Mouse (Mus musculus) MEL-GATA-1-ER (cell line): ENCODE data around the gene Mdga1.

Experiments
- DNase-seq: peaks from one replicate; pipeline ENCODE4 v3.0.0-alpha.2; 2012; ENCODE audit warnings: low read depth; ENCODE audit errors: extremely low read depth

The Mdga1 gene

DNA sequence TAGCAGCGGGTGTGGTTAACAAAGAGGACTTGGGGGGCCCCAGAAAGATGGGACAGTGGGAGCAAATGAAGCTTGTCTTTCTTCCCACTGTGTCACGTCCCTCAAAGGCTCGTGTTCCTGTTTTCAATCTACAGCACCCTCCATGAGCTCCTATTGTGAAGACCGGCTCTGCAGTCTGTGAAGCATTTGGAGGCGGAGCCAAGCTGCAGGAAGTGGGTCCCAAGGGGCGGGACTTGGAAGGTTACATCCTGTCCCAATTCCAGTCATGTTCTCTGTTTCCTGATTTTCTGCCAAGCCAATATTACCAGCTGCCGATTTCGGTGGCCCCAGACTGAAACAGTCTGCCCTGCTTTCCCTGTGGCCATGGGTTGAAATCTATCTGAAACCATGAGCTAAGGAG, 11.7 kb upstream of the Mdga1 start:
- DNase-seq: no peak

DNA sequence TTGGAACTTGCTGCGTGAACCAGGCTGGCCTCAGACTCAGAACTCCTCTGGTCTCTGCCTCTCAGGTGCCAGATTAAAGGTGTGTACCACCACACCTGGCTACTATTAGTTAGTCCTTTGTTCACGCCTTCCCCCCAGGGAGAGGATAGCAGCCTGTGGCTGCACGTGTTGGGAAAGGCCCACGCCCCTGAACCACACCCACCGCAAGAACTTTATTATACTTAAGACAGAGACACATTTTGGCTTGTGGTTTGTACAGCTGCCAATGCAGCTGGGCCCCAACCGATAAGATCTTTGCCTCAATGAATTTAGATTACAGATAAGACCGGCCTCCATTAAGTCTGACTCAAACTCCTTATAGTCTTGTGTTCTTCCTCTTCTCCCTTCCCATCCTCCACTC, 10.0 kb upstream of the Mdga1 start:
- no peak for DNase-seq

DNA sequence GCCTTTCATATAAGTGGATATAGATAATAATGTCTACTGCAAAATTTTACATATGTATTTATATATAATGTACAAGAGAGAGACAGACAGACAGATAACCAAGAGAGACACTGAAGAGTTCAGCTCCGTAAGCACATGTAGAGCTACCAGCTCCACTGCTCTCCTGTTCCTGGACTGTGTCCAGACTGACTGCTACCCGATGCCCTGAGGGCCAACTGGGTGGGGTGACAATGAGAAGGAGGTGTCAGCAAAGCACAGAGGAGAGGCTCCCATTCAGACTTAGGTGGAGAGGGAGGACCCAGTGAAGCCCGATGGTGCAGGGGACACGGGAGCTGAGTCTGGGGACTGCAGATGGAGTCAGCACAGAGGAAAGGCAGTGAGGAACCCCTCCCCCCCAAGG, 9.1 kb upstream of the Mdga1 start:
- DNase-seq: no peak

DNA sequence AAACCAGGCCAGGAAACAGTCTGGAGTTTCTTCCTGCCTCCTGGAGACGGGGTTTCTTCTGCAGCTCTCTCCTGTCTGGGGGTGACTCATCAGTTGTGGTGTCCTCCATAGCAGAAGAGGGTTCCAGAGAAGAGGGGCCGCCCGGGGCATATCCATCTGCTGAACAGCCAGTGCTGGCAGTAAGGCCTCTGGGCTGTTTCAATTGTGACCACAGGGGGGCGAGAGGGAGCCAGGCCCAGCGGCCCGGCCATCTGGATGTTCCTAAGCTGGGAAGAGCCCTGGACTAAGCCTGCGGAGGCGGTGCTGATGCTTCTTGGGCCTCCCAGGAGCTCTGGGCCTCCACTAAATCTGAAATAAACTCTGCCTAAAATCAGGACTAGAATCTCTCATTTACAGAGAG, 5.8 kb upstream of the Mdga1 start:
- peak; percentile 34 for DNase-seq

DNA sequence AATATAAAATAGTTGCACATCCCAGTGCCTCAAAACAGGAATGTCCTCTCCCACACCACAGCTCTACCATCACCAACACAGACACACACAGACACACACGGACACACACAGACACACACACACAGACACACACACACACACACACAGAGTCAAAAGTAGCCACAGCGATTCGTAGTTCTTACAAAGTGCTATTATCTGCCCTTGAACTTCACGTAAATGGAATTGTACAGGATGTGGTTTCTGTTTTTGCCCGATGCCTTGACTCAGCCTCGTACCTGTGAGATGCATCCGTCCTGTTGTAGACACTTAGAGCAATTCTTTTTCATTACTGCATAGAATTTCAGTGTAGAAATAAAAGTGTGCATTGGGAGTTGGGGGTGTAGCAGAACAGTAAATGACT, 3.3 kb upstream of the Mdga1 start:
- DNase-seq: no peak

DNA sequence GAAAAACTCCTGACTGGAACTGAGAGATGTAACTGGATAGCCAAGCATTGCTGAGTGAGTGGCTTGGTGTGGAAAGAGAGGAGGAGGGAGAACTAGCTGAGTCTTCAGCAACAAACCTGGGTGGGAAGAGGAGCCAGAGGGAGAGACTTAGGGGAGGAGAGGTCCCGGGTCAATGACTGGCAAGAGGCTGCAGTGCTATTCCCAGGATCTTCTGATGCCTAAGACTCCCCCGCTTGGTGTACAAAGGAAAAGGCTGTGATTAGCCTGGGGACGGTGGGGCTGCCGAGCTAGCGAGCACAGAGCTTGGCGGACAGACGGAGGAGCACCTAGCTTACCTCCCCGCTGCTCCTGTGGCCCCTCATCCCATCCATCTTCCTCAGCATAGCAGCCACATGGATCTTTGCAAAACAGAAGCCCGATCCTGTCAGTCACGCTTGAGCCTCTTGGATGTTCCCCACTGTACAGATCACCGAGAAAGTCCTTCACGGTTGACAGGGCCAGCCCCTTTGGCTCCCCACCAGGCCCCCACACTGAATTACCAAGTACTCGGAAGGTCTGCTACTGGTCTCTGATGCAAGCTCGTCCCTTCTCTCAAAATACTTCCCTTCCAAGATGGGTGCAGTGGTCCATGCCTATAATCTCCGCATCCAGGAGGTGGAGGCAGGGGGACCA, 2.0 kb upstream of the Mdga1 start:
- DNase-seq: no peak

DNA sequence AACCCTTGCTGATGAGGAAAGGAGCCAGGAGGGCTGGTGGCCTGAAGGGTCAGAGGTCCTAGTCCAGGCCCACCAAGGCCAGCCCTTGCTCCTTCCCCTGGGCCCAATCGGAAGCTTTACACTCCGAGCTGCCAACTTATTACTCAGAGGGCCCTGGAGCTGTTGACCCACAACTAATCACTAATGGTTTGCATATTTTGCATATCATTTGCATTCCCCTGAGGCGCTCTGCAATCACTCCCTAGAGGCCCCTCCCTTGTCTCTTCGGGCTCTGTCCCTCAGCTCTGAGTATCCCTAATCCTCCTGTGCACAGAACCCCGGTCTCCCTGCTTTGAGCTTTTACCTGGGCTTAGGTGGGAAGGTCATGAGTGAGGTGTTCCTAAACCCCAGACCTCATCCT, 4.4 kb downstream of the Mdga1 start:
- DNase-seq: no peak

DNA sequence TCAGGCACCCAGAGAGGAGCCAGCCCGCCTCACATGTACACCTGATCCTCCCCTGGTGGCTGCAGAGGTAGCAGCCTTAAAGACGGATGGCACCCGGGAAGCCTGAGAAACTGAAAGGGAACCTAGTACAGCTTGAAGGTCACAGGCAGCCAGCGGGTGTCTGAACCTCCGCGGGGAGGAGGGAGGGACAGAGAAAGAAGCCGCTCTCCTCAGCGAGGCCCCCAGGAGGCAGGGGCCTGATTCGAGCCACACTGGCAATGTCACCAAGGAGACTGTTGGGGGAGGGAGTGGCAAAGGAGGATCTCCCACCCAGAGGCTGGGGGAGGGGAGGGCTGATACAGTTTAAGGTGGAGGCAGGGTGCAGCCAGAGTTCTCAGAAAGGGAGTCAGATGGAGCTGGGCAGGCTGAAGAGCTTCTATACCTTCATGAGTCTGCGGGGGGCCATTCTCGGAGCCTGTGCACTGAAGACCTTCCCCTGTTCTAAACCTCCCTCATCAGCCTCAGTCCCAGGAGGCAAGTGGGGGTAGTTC, 6.1 kb downstream of the Mdga1 start:
- DNase-seq: no peak

DNA sequence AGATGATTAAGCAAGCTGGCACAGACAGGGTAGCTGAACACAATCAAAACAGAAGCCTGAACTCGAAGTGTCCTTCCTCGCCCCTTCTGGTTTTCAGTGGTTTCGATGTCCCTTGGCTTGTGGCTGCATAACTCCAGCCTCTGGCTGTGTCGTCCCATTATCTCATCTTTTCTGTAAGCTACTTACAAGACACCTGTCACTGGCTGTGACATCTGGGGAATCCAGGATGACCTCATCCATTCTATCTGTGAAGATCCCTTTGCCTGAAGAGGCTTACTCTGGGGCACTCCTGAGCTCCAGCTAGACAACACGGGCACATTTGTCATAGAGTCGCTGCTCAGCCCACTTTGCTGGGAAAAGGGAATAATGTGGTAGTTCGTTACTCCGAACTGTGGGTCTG, 14.0 kb downstream of the Mdga1 start:
- no peak for DNase-seq

DNA sequence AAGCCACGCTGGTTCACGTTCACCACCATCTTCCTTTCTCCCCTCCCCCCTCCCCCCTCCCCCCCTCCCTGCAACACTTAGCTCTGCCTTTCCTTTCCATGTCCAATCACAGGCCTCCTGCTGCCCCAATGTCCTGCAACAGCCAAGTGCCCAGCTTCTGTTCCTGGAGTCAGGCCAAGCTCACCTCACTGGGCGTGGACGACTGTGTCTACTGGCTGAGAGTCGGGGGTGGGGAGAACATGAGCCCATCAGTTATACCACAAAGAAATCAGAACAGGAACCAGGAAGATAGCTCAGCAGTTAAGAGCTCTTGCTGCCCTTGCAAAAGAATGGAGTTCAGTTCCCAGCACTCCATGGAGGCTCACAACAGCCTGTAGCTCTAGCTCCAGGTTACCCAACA, 15.6 kb downstream of the Mdga1 start:
- DNase-seq: no peak

DNA sequence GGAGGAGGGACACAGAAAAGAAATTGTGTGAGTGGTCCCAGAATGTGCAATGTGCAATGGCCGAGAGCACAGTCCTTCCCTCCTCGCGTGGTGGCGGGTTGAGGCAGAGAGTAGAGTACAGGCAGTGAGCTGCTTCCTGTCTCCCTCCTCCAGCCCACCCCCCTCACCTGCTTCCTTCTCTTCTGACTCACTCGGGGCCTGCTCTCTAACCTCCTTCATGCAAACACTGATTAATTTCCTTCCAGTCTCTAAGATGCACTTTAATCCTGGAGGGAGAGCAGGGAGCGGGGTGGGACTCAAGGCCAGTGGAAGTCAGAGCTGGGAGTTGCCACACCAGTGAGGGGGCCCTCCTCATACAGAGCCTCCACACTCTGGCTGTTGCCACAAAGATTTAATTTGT, 18.8 kb downstream of the Mdga1 start:
- no peak for DNase-seq

DNA sequence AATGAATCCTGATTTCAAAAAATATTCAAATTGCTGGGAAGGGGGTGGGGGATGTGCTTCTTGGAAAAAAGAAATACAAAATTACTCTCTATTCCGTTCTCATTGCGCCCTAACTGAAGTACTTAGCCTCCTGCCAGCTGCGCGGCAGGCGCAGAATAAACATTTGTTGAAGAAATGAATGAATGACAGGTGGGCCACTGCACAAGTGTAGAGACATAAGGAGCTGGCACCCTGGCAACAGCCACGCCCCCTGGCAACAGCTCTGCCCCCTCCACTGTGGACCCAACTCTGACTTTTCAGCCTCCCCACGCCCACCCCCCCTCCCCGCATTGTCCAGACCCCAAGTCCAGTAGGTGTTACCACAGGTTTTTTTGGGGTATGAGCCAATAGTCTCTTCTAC, 19.3 kb downstream of the Mdga1 start:
- no peak for DNase-seq

DNA sequence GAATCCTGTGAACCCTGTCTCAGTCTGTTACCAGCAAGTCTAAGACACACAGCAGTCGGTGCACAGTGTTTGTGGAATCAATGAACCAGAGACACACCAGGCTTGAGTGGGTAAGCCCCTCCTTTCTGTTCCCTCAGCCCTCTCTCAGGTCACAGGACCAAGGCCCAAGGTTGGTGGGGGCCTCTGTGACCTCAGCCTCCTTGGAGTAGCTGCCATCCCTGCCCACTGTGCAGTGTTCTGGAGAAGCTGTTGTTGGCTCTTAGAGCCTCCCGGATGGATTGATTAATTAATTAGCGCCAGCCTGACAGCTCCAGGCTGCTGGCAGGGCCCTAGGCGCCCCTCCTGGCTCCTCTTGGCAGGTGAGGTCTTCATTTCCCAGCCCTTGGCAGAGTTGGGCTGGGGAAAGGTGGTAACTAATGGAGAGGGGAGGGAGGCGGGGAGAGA, 22.6 kb downstream of the Mdga1 start:
- no peak for DNase-seq

DNA sequence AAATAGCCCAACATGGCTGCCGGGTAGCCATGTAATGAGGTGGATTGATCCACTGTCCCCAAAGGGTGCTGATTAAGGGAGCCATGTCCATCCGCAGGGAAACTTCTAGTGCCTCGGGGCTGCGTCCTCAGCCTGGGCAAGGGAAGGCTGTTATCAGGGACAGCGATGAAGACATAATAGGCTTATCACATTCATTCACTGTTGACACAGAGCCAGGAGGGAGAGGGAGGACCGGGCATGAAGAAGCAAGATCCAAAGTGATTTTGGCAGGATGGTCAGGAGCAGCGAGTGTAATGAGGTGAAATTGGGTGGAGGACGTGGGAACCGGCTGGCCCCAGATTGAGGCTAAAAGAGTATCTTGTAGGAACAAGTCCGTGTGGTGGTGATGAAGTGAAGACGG, 25.5 kb downstream of the Mdga1 start:
- no peak for DNase-seq

DNA sequence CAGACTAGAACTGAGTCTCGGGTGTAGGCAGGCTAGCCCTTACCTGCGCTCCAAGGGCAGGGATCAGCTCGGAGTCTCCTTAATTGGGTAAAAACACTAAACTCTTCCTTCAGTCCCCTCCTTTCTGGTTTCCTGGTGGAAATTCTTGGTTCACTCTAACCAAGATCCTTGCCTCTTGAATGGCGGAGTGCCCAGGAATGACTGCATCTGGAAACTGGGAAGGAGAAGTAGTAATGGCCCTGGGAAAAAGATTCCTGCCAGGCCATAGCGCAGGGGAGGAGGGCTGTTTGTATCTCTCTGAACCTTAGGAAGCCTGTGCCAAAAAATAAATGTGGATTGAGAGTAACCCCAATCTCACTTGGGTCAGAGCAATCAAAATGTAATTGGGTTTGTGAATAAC, 30.9 kb downstream of the Mdga1 start:
- no peak for DNase-seq

DNA sequence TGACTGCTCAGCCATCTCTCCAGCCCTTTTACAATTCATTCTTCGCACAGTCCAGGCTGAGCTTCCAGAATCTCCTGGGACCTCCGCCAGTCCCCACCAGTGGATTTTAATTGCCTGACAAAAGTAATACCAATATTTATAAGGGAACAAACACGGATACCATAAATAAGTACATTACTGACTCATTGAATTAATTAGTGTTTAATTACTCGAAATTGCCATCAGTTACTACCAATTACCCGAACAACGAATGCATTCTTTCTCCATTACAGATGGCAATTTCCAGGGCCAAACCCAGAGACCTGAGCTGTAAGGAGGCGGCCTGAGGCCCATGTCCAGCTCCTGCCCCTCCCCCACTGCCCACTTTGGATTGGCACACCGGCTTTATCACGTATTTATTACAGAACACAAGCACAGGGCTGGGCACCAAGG, 32.5 kb downstream of the Mdga1 start:
- no peak for DNase-seq

DNA sequence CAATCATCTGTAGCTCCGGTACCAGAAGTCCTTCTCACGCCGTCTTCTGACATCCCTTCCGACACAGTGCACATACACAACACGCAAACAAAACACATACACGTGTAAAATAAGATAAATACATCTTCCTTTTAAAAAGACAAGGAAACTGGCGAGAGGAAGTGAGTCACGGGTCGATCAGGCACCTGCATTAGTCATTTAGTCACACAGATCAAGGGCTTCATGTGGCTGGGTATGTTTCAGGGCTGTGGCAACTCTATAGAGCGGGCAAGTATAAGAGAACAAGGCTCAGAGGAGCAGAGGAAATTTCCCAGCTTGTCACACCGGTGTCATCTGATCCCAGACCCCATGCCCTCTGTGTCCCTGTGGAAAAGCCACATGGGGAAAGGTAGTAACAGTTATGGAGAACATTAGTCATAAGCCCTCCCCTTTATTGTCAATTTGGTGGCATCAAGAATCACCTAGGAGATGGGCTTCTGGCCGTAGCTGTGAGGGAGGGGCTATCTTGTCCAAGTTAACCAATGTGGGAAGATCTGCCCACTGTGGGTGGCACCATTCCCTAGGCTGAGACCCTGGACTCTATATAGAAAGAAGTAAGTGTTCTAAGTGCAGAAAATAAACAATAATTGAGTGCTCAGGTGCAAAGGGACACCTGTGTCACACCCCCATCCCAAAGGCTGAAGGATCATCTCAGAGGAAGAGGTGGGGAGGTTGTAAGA, 35.6 kb downstream of the Mdga1 start:
- no peak for DNase-seq

DNA sequence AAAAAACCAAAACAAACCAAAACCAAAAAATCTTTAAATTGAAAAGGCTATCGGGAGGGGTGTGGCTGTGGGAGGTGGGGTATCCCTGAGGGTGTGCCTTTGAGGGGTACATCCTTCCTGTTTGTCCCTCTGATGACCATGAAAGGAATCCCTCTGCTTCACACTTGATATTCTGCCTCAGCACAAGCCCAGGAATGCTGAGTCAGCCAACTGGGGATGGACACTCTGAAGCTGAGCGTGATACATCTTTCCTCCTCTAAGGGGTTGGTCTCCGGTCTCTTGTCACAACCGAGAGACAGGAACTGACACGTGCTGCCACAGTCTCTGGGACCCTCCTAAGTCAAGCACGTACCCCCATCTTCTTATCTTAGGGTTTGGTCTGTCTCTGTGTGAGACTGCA, 37.1 kb downstream of the Mdga1 start:
- DNase-seq: no peak

DNA sequence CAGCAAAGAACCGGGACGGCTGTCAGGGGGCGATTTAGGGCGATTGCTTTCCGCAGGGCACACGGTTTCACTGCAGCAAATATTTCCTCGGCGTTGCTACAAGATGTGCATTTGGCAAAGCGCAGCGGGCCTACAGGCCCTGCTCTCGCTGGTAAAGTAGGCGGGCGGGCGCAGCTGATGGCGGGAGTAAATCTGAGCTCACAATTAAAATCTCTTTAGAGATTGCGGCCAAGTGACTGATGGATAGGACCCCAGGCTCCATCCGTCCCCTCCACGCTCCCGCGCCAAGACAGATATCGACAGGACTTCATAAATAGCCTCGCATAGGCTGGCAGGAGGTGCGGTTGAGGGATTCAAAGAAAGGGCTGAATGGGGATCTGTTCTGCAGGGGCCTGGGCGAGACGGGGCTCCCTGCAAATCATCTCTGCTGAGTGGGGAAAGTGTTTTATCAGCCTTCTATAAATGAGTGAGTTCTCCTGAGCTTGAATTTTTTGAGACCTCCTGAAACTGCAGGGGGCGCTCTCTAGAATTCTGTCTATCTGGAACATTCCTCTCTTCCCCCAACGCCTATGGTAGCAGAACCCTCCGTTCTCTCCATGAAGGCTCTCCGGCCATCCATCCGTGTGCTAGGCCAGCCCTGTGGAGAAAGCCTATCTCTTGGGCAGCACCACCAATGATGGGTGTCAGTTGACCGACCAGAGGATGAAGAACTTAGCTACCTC, 38.5 kb downstream of the Mdga1 start:
- no peak for DNase-seq

DNA sequence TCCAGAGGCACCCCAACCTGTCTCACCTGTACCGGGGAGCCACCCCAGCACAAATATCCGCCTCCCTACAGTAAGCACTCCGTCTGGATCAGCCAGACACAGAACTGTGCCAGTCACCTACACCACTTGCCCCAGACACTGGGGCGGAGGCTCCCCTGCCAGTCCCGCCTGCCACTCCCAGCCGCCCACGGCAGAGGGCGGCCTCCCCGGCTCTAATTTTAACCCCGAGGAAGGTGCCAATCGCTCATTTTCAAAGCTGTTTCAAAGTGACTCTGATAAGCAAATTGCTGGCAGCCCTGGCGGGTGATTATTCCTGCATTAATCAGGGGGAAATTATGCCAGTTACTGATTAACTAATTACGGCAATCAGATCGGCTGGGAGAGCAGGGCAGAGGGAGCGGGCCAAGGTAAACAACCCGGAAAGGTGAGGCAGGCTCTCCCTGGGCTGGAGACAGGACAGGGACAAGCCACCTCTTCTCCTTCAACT, 41.1 kb downstream of the Mdga1 start:
- peak; percentile 5 for DNase-seq

DNA sequence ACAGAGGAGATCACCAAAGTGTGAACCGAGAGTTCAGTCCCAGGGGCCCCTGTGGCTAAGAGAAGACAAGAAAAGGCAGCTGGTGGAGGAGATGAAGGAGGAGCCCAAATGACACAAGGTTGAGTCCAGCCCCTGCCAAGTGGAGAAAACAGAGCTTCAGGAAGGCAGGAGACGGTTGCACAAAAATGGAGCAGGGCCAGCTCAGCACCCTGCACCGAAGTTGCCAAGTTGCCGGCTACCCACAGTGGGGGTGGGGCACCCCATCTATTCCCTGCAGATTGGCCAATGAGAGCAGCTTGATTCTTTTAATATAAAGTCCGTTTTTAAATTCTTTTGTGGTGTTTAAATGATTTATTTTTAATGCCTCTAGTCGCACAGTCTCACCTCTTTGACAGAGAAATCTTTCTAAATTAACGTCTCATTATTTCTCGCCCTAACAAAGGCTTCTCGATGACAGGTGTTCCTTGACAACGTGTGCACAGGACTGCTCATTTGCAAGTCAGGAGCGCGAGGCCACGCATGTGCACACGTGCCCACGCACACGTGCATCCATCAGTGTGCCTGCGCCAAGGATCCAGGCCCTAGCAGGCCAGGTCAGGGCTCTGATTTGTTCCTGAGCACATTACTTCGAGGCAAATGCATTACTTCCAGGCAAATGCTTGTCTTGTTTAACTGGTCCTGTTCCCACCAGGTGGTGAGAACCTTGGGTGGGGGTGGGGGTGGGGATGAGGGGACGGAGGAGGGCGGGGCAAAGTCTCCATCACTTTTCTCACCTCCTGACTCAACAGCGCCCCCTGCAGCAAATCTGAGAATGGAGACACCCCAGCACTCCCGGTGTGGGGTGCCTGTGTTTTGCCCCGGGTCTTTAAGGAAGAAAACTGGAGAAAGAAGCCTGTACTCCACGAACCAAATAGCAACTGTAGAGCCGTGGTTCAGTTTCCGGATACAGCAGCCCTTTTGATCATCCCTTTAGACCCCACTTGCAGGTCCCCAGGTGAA, 44.0 kb downstream of the Mdga1 start:
- no peak for DNase-seq
